In the genomic region with DNA sequence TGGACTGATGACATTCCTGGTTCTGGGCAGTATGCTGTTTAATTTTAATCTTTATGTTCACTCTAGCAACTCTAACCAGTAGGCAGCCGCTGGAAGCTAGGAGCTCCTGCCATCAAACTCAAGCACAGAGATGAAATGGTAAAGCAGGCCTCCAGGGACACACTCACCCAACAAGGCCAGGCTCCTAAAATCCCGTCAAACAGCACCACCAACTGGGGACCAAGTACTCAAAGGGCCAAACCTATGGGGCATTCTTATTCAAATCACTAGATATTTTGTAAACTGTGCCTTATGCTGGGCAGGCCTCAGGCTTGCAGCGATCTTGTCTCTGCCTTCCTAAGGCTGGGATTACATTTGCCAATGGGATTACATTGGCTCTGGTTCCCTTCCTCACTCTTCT, we compare ENCODE assay signal across 20 mouse cellular contexts. TPM values are rescaled to one million over a fixed set of nuclear protein-coding genes. Genes with fewer than 3 reads are reported as not detected.
DNase-seq lines count a peak whose midpoint lies in the region; TF ChIP-seq lines count a peak whose summit lies in the region.
"Had no signal": no experiment of that assay in that cellular context is flagged by ENCODE, and none has a peak within 500 bp of the region (broad histone marks: within the 10 kb centered on the region; RNA-seq: fewer than 3 reads in every experiment).

No protein-coding gene starts in this region.

- intact Hi-C loops in left cerebral cortex, postnatal 14 days (cut with DNase I): no loop called here

- H3K9me3 ChIP-seq in CH12.LX (replicated peaks; ENCODE audit: low read length): no peaks in the 10 kb centered on the region
- H3K9me3 ChIP-seq: embryonic facial prominence, embryonic 10.5 days; forebrain, embryonic 15.5 days; heart, embryonic 10.5 days; limb, embryonic 12.5 days; midbrain, embryonic 10.5 days had no signal

- H3K79me2 ChIP-seq in CH12.LX (replicated peaks; ENCODE audit: control insufficient read depth, extremely low read depth, insufficient read depth, poor library complexity, severe bottlenecking): no peaks in the 10 kb centered on the region

- dilution Hi-C loops in CH12.LX (cut with MboI; ENCODE audit: extremely low pct_ligation_motif_present, extremely low pct_unique_long_range_greater_than_20kb, low sequenced_read_pairs): no loop called here

- H3K27ac ChIP-seq in layer of hippocampus, adult 2 months: no peak overlapping the region
- H3K27ac ChIP-seq in CH12.LX (ENCODE audit: insufficient read depth, low read depth): no peak overlapping the region
- H3K27ac ChIP-seq: embryonic facial prominence, embryonic 10.5 days; forebrain, embryonic 15.5 days; heart, embryonic 10.5 days; hindbrain, embryonic 14.5 days; limb, embryonic 12.5 days; liver, embryonic 14.5 days; midbrain, embryonic 10.5 days had no signal

- no peak for TF ChIP-seq POLR2A in CH12.LX (IDR thresholded peaks at IDR 0.05; ENCODE audit: low read depth, low read length)
- TF ChIP-seq POLR2A in brain, embryonic 14.5 days (IDR thresholded peaks at IDR 0.05; ENCODE audit: borderline replicate concordance, extremely low read depth, insufficient read depth, insufficient read length, poor library complexity, severe bottlenecking): no peak

- H3K4me1 ChIP-seq in CH12.LX (ENCODE audit: control insufficient read depth in 1 of 2, insufficient read depth in 2 of 2): peaks cover 0 to 8% of the 10 kb centered on the region in 2 experiments; a peak in 2 of 4 replicates

- no peaks in the 10 kb centered on the region for H3K27me3 ChIP-seq in CH12.LX (replicated peaks)
- H3K27me3 ChIP-seq: forebrain, embryonic 15.5 days; limb, embryonic 12.5 days had no signal

- TF ChIP-seq EP300 in CH12.LX (IDR thresholded peaks at IDR 0.05; ENCODE audit: low read length): no peak

- no peak overlapping the region for H3K4me3 ChIP-seq in layer of hippocampus, adult 2 months
- H3K4me3 ChIP-seq in CH12.LX (replicated peaks in 1 of 3; ENCODE audit: low read depth in 2 of 3, low read length in 2 of 3, poor library complexity in 1 of 3): no peak overlapping the region
- H3K4me3 ChIP-seq: embryonic facial prominence, embryonic 10.5 days; forebrain, embryonic 15.5 days; heart, embryonic 10.5 days; limb, embryonic 12.5 days; midbrain, embryonic 10.5 days had no signal

- no peak overlapping the region for H3K4me2 ChIP-seq in CH12.LX (ENCODE audit: insufficient read depth, low read depth, poor library complexity, severe bottlenecking)
- H3K4me2 ChIP-seq: forebrain, embryonic 15.5 days; hindbrain, embryonic 14.5 days; limb, embryonic 12.5 days had no signal

- H3K9ac ChIP-seq in CH12.LX (ENCODE audit: insufficient read depth, low read depth): no peak overlapping the region
- H3K9ac ChIP-seq: forebrain, embryonic 15.5 days; hindbrain, embryonic 14.5 days; limb, embryonic 12.5 days; liver, embryonic 14.5 days had no signal

- no peaks in the 10 kb centered on the region for H3K36me3 ChIP-seq in CH12.LX (replicated peaks in 1 of 2; ENCODE audit: control insufficient read depth in 1 of 2, insufficient read depth in 1 of 2, low read length in 1 of 2)
- H3K36me3 ChIP-seq: embryonic facial prominence, embryonic 10.5 days; forebrain, embryonic 15.5 days; heart, embryonic 10.5 days; limb, embryonic 12.5 days; midbrain, embryonic 10.5 days had no signal

- in situ Hi-C loops in CH12.LX (cut with MboI; ENCODE audit: low pct_ligation_motif_present, low pct_unique_long_range_greater_than_20kb, low sequenced_read_pairs): no loop called here

- peak; percentile 31 for TF ChIP-seq CTCF in layer of hippocampus, adult 2 months (conservative IDR thresholded peaks at IDR 0.05)
- peak in 1 of 2 experiments; percentile 44; a peak in 2 of 4 replicates for TF ChIP-seq CTCF in CH12.LX (conservative IDR thresholded peaks at IDR 0.05 in 1 of 2, IDR thresholded peaks at IDR 0.05 in 1 of 2; ENCODE audit: low read depth in 2 of 2, low read length in 2 of 2)
- peak; percentile 4; the same call in 1 of the 2 replicates for TF ChIP-seq CTCF in brain, embryonic 14.5 days (IDR thresholded peaks at IDR 0.05; ENCODE audit: borderline replicate concordance, extremely low read depth, insufficient read depth, insufficient read length)

- no peak for DNase-seq in layer of hippocampus, adult 2 months (ENCODE audit: low spot score in 2 of 2)
- no peak for DNase-seq in layer of hippocampus, adult 11-12 months (ENCODE audit: low spot score)
- DNase-seq in 416B (ENCODE audit: low read depth) (peak; percentile 59), CH12.LX (ENCODE audit: extremely low read depth) (peak; percentile 11)
- DNase-seq in brain, embryonic 14.5 days (ENCODE audit: low read depth): no peak
- DNase-seq in left cerebral cortex, postnatal 14 days (ENCODE audit: low spot score in 2 of 2): no peak
- DNase-seq in thymus, postnatal 10 days (ENCODE audit: low spot score in 2 of 2): no peak
- DNase-seq: adrenal gland, postnatal 36 days; cerebellum, adult 11 months; cerebellum, postnatal 10 days; heart, postnatal 4 days; right cerebral cortex, postnatal 14 days; thymus, postnatal 14 days had no signal

- peak; percentile 26 for TF ChIP-seq RAD21 in CH12.LX (IDR thresholded peaks at IDR 0.05; ENCODE audit: low read depth, low read length)

TF ChIP-seq in CH12.LX, 34 proteins besides CTCF, POLR2A, EP300 and RAD21:
- TF ChIP-seq POLR2AphosphoS2 (IDR thresholded peaks at IDR 0.05; ENCODE audit: low read depth, low read length) (no peak), IRF4 (IDR thresholded peaks at IDR 0.05; ENCODE audit: low read depth, low read length) (no peak), MXI1 (IDR thresholded peaks at IDR 0.05; ENCODE audit: low read depth, low read length) (no peak), MEF2A (IDR thresholded peaks at IDR 0.05; ENCODE audit: borderline replicate concordance, low read depth, low read length) (no peak), CHD2 (IDR thresholded peaks at IDR 0.05; ENCODE audit: low read length) (no peak), KAT2A (IDR thresholded peaks at IDR 0.05; ENCODE audit: insufficient replicate concordance, low read length) (no peak), MAX (IDR thresholded peaks at IDR 0.05; ENCODE audit: low read length) (no peak), PAX5 (IDR thresholded peaks at IDR 0.05; ENCODE audit: low read length) (no peak), USF2 (conservative IDR thresholded peaks at IDR 0.05; ENCODE audit: low read depth, low read length) (no peak), MAZ (IDR thresholded peaks at IDR 0.05; ENCODE audit: low read depth, low read length) (no peak), TBP (conservative IDR thresholded peaks at IDR 0.05; ENCODE audit: low read depth, low read length) (no peak), HCFC1 (IDR thresholded peaks at IDR 0.05; ENCODE audit: low read depth, low read length) (no peak), NELFE (IDR thresholded peaks at IDR 0.05; ENCODE audit: low read depth, low read length) (no peak), GABPA (IDR thresholded peaks at IDR 0.05; ENCODE audit: insufficient replicate concordance, low read depth, low read length) (no peak), ETS1 (conservative IDR thresholded peaks at IDR 0.05; ENCODE audit: low read depth, low read length) (no peak), MYC (IDR thresholded peaks at IDR 0.05; ENCODE audit: low read depth, low read length) (no peak), JUND (conservative IDR thresholded peaks at IDR 0.05; ENCODE audit: low read depth, low read length) (no peak), MAFK (IDR thresholded peaks at IDR 0.05; ENCODE audit: insufficient replicate concordance, low read length) (no peak)

RNA-seq across cellular contexts. Expression of a gene that starts 2.8 kb away (rescaled TPM):
- 10 to 100 TPM; 28.3 to 30.4 TPM for total RNA-seq in layer of hippocampus, adult 2 months (2021)
- 1.7 and 2.1 TPM in 2 replicates for total RNA-seq in CH12.LX (2012; rRNA removed)
- 6.1 and 6.8 TPM in 2 replicates for total RNA-seq in CH12.LX (2014; rRNA removed)
- polyA plus RNA-seq in CH12.LX (2012; ENCODE audit: insufficient read length, low read depth): 4.7 and 6.0 TPM in 2 replicates
- polyA plus RNA-seq in brain, embryonic 14.5 days (2012; rRNA removed): 30.9 and 32.2 TPM in 2 replicates
- 10 to 100 TPM; 40.4 to 45.3 TPM for total RNA-seq in left cerebral cortex, postnatal 14 days (2021)

Comparison
In these comparisons a context has a peak if more than half of its experiments do, and no peak if none do; other contexts are left out.
1. DNase-seq: peak in 416B (single experiment) and CH12.LX (single experiment); none in layer of hippocampus, adult 2 months (0 of 2), layer of hippocampus, adult 11-12 months (single experiment), brain, embryonic 14.5 days (single experiment), left cerebral cortex, postnatal 14 days (0 of 2) and thymus, postnatal 10 days (0 of 2).